Mouse (Mus musculus) lung, adult 18-20 months (tissue): ENCODE data around the gene Rnf126.
"Not testable (repeated sequence)": the region's sequence is repeated elsewhere in the genome, so short reads cannot be mapped to it uniquely, and the experiment has no call there.

ENCODE experiments used
- DNase-seq, 2 experiments: peaks; one replicate each; pipeline ENCODE4 v3.0.0; 2022; ENCODE audit warnings: mixed read lengths in 2 of 2

Gene Rnf126

GRCm38 (mm10) chr10:79765228-79765745, 1.5 kb downstream of the Rnf126 start:
- DNase-seq: no peak

GRCm38 (mm10) chr10:79764234-79764633, 2.5 kb downstream of the Rnf126 start:
- DNase-seq: no peak

GRCm38 (mm10) chr10:79762875-79763274, 3.9 kb downstream of the Rnf126 start:
- DNase-seq: no peak

GRCm38 (mm10) chr10:79760603-79761143, 6.1 kb downstream of the Rnf126 start:
- no peak for DNase-seq

GRCm38 (mm10) chr10:79759675-79760074, 7.1 kb downstream of the Rnf126 start:
- DNase-seq: not testable (repeated sequence)

- no peak for DNase-seq
Observed at GRCm38 (mm10) chr10:79756660-79757059, 10.1 kb downstream of the Rnf126 start.

GRCm38 (mm10) chr10:79755854-79756253, 10.9 kb downstream of the Rnf126 start:
- DNase-seq: no peak

GRCm38 (mm10) chr10:79754856-79755516, 11.8 kb downstream of the Rnf126 start, which contains the start of gene Fgf22:
Gene Fgf22 (plus strand): TSS chr10:79755076.
- peak; percentile 67 to 76 for DNase-seq

- DNase-seq: no peak
Observed at GRCm38 (mm10) chr10:79748496-79748895, 18.3 kb downstream of the Rnf126 start.

- no peak for DNase-seq
Observed at GRCm38 (mm10) chr10:79746774-79747151, 20.0 kb downstream of the Rnf126 start.

GRCm38 (mm10) chr10:79745898-79746773, 20.6 kb downstream of the Rnf126 start, which contains the start of gene Polrmt:
Gene Polrmt (minus strand): TSS chr10:79746581.
- DNase-seq: peak; percentile 97 to 98

GRCm38 (mm10) chr10:79745411-79745810, 21.3 kb downstream of the Rnf126 start:
- DNase-seq: no peak

- DNase-seq: no peak
Observed at GRCm38 (mm10) chr10:79743650-79744365, 22.9 kb downstream of the Rnf126 start.

- no peak for DNase-seq
Observed at GRCm38 (mm10) chr10:79743161-79743560, 23.6 kb downstream of the Rnf126 start.

- no peak for DNase-seq
Observed at GRCm38 (mm10) chr10:79740863-79741262, 25.9 kb downstream of the Rnf126 start.

- DNase-seq: no peak
Observed at GRCm38 (mm10) chr10:79739234-79739633, 27.5 kb downstream of the Rnf126 start.

GRCm38 (mm10) chr10:79738259-79738658, 28.5 kb downstream of the Rnf126 start:
- DNase-seq: peak in 1 of 2 experiments; percentile 23

- DNase-seq: no peak
Observed at GRCm38 (mm10) chr10:79736706-79737105, 30.0 kb downstream of the Rnf126 start.

GRCm38 (mm10) chr10:79735361-79735760, 31.4 kb downstream of the Rnf126 start:
- DNase-seq: no peak

GRCm38 (mm10) chr10:79733847-79734246, 32.9 kb downstream of the Rnf126 start:
- no peak for DNase-seq

GRCm38 (mm10) chr10:79732500-79732899, 34.3 kb downstream of the Rnf126 start:
- no peak for DNase-seq

GRCm38 (mm10) chr10:79729357-79729965, 37.3 kb downstream of the Rnf126 start:
- DNase-seq: no peak
